Mouse (Mus musculus) gastrocnemius, postnatal 10 days (tissue): ENCODE measurements at regions not wholly inside any gene's neighbourhood (a gene's known extent, or its start where the extent isn't known, plus 50 kb on each side); places are given as distances from the start of the nearest gene placed in this dataset.

Experiments
- DNase-seq: peaks from one replicate; pipeline ENCODE4 v3.0.0; 2021; ENCODE audit warnings: mixed read lengths

- DNase-seq, result no peak
These were observed 313.5 kb downstream of the Bcl11a start for GRCm38 (mm10) chr11:24391385-24391784.

DNA sequence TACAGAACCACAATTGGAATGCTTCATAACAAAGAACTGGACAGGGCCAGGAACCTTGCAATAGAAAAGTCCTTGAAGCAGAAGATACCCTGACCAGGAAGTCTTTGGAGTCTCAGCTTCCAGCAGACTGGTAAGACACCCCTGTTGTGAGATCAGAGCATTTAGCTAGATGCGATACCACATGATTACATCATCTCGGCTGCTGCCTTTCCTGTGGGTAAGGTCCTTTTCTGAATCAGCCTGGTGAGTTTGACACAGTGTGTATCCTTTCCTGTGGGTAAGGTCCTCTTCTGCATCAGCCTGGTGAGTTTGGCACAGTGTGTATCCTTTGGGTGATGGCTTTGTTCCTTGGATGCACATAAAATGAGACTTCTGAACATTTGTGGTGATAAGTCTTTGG, 317.6 kb downstream of the Bcl11a start:
- no peak for DNase-seq

GRCm38 (mm10) chr11:24396911-24397310, 319.1 kb downstream of the Bcl11a start:
- DNase-seq, result no peak

DNA sequence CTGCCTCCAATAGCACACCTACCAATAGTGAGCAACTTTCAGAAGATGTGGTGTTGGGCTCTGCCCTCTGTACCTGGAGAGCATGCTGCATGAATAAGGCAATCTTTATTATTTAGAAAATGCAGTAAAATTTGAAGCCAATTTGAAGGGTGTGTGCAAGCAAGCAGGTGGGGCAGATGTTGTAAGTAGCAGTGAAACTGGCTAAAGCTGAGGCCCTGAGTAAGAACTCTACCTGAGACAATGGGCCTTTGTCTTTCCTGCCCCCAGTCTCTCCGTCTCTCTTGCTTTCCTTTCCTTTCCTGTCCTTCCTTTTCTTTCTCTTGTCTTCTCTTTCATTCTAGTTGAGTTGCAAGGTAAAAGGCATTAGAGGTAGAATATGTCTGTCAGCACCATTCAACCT, 319.9 kb downstream of the Bcl11a start:
- no peak for DNase-seq

DNA sequence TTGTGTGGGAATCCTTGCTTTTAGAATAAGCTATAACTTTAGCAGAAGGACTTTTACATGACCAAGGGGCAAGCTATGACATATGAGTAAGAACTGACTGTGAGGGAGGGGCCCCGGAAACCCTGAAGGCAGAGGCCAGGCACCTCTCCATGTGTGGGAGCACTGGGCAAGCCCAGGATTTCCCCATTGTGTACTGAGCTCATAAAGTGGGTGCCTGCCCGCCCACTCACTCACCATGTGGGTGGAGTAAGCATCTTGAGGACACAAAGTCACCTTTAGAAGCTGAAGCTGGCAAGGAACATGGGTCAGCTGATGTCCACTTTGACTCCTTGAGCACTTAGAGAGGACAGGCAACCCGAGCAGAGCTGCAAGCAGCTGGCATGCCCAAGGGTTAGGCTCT, 323.3 kb downstream of the Bcl11a start:
- DNase-seq, result no peak

DNA sequence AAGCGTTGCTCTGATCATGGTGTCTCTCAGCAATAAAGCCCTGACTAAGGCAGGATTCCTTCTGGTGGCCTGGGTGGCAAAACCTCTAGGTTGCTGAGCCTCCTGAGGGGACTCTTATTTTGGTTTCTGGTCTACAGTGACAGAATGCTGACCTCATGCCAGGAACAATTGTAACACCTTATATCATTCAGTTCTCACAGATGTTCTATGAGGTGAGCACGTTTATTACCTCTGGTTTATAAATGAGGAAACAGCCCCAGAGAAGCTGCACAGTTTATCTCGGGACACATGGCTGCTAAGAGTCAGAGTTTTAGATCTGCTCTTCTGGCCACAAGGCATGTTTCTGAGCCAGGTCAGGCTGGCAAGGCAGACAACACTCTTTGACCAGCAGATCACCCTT, 324.3 kb downstream of the Bcl11a start:
- DNase-seq, result no peak

GRCm38 (mm10) chr11:24414804-24415203, 336.9 kb downstream of the Bcl11a start:
- DNase-seq, result no peak

- no peak for DNase-seq
These were observed 344.4 kb downstream of the Bcl11a start for GRCm38 (mm10) chr11:24422066-24422775.

GRCm38 (mm10) chr11:24423278-24423677, 345.4 kb downstream of the Bcl11a start:
- DNase-seq, result no peak

DNA sequence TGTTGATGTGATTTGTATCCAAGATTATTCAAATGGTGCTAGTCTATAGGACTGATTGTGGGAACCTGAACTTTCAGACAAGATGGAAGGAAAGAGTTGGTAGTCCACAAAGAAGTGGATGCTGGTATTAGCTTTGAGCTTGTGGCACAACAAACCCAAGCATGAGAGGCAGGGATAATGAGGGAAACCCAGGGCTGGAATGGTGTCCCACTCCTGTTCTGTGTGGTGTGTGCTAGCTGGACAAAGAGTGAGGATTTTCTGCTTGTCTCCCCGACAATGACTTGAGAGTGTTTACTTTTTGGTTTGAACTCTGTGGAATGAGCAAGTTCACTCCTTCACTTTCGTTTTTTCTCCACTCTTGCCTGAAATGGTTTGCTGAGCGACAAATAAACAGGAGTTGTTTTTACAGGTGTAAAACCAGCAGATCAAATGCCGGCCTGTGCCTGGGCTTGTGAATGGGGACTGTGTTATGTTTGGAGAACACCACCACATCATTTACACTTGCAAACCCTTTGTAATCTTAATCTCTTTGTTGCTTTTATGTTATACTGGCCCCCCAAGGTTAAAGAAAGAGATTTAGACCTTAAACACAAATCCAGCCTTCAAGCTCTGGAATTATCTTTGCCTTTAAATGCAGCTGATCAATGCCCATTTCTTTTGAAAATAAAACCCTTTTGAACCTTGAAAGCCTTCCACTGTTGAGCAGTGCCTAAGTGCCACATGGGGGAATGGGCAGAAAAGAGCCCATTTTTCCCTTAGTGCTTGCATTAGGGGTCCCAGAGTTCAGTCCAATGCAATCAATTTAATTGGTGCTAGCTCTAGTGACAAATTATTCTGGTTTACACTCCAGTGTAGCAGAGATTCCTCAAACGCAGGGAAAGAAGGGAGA, 349.4 kb downstream of the Bcl11a start:
- no peak for DNase-seq

DNA sequence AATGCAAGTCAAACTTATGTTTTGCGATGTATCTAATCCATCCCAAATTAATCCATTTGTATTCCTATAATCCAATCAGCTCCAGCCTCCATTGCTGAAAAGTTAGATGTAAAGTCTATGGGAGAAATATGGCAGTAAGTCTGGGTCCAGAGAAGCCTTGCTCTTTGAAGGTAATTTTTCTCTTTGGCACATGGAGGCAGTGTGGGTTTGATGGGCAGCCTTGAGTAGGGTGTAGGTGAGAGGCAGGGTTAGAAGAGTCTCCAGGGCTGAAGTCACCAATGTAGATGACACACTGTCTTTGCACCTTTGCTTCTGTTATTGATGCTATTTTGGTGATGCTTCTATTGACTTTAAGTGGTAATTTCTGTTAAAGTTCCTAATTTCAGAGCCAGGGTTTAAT, 370.8 kb downstream of the Bcl11a start:
- DNase-seq, result no peak

GRCm38 (mm10) chr11:24452267-24452666, 374.4 kb downstream of the Bcl11a start:
- no peak for DNase-seq

DNA sequence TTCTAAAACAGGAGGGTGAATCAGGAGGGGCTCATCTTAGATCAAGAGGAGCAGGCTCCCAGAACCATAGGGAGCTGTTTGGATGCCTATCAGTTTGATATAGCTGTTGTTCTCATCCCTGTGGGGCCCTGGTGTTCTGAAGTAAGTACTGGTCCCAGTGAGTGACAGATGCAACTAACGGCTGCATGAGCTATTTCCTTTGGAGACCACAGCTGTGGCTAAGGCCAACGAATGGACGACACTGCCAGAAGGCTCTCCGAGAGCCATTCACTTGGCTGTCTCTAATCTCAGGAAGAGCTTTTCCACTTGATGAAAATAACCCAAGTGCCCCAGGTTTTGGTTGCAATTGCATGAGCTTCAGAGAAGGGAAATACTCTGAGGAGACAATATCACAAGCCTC, 386.8 kb downstream of the Bcl11a start:
- DNase-seq, result no peak

GRCm38 (mm10) chr11:24467458-24467857, 389.6 kb downstream of the Bcl11a start:
- no peak for DNase-seq

GRCm38 (mm10) chr11:24470469-24470868, 392.6 kb downstream of the Bcl11a start:
- no peak for DNase-seq

GRCm38 (mm10) chr11:24472617-24473367, 394.9 kb downstream of the Bcl11a start:
- no peak for DNase-seq

DNA sequence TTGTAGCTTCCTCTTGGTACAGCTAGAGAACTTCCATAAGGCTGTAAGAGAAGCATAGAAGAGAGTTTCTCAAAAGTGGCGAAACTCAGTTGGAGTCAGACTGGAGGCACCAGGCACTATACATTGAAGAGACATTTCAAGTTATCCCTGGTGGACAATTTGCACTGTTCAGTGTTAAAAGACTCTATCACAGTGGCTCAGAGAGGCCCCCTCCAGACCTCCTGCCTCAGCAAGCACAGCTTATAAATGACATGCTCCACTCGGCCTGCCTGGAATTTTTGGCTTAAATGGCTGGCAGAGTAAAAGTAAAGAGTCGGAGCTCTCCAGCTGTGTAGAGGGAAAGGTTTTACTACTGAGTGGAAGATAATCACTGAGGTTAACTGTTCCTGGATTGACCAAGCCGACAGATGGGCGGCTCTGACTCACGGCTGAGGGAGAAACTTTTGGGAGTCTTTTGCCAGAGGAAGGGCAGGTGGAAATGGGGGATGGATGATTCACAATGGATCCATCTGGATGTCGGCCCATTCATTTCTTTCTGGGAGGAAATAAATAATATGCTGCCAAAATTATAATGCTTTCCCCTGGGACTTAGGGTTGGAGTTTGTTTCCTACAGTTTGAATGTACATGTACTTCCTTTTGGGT, 395.6 kb downstream of the Bcl11a start:
- no peak for DNase-seq

DNA sequence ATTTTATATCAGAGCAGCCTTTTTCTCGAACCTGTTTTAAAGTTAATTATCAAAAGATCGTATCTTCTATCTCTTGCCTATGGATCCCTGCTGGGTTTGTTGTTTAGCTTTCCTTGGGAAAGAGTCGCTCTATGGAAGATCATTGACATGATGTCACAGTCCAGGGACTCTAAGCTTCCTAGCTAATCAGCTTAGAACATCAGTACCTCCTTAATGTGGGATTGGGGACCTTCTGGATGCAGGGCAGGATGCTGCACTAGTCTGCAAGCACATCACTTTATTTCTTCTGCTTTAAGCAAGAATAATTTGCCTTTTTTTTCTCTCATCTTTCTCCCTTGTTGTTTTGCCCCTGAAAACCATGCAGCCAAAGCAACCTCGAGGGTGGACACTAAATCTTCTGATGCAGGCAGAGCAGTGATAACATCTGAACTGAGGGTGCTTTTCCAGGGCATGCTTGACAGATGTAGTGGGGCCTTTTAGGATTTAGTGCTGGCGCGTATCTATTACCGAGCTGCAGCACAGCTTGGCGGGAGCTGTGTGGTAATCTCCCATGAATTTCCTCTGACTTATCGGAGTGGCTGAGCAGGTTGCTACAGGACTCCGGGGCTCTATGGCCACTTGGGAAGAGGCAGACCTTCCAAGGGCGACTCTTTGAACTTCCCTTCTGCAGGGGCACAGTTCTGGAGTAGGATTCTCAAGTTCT, 425.0 kb downstream of the Bcl11a start:
- DNase-seq, result no peak

DNA sequence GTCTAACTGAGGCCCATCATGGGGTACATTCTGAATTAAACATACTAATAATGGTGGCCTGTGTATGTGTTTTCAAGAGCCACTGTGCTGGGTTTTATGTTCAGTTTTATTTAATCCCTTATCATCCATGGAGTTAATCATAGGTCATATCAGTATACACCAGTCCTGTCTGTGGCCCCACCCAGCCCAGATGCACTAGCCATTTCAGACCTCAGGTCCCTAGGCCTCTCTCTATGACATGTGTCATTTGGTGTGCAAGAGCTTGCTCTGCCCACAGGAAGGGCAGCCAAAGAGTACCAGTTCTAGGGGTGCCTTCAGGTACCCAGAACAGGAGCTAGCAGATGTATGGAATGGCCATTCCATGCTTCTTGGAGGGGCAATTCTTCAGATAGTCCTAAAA, 437.7 kb downstream of the Bcl11a start:
- no peak for DNase-seq

GRCm38 (mm10) chr11:24535462-24535861, 457.6 kb downstream of the Bcl11a start:
- no peak for DNase-seq

GRCm38 (mm10) chr11:24537721-24538120, 459.9 kb downstream of the Bcl11a start:
- DNase-seq, result no peak

- DNase-seq, result no peak
These were observed 491.8 kb downstream of the Bcl11a start for GRCm38 (mm10) chr11:24569655-24570054.
